Mouse (Mus musculus): ENCODE data around the gene Tusc2.

GRCm38 (mm10) chr9:107521711-107522399 lies 41.2 kb upstream of the Tusc2 start:
- TF ChIP-seq ZNF384 (IDR thresholded peaks at IDR 0.05; ENCODE audit: low read depth, low read length) (no peak), HCFC1 (IDR thresholded peaks at IDR 0.05; ENCODE audit: borderline replicate concordance, insufficient read depth, low read length) (no peak), ZC3H11A (IDR thresholded peaks at IDR 0.05; ENCODE audit: borderline replicate concordance, low read depth, low read length) (no peak), CHD2 (IDR thresholded peaks at IDR 0.05; ENCODE audit: low read depth, low read length) (no peak), MAFK (IDR thresholded peaks at IDR 0.05; ENCODE audit: insufficient read depth, low read depth, low read length) (no peak)
